Mouse (Mus musculus) liver, embryonic 16.5 days (tissue): Measurements from ENCODE around the gene Lrrn2. TPM values are rescaled to one million over a fixed set of nuclear protein-coding genes. Genes with fewer than 3 reads are reported as not detected.
"Not testable (repeated sequence)": the region's sequence is repeated elsewhere in the genome, so short reads cannot be mapped to it uniquely, and the experiment has no call there.

ENCODE experiments used
- ATAC-seq: fragments of 200-750 bp; cut with Nextera tagmentation; 2 replicates; pipeline ENCODE4 v1.8.0; 2017; ENCODE audit warnings: low read depth, mild to moderate bottlenecking, moderate number of reproducible peaks, moderate library complexity
- H3K27ac ChIP-seq: fragments of 300-500 bp; sonication (generic); 2 replicates; pipeline ENCODE4 v1.5.1; 2014; ENCODE audit warnings: mild to moderate bottlenecking, low read length
- H3K27me3 ChIP-seq: fragments of 300-500 bp; sonication (generic); 2 replicates; pipeline ENCODE4 v1.6.1; 2014; ENCODE audit warnings: low read depth, low read length, mixed read lengths; ENCODE audit not compliant: control insufficient read depth, insufficient read depth
- H3K36me3 ChIP-seq: fragments of 300-500 bp; sonication (generic); 2 replicates; pipeline ENCODE4 v1.6.1; 2014; ENCODE audit warnings: mild to moderate bottlenecking; ENCODE audit not compliant: control insufficient read depth, insufficient read depth
- H3K4me1 ChIP-seq: fragments of 300-500 bp; sonication (generic); 2 replicates; pipeline ENCODE4 v1.6.1; 2014; ENCODE audit warnings: low read depth, low read length, mixed read lengths; ENCODE audit not compliant: control insufficient read depth
- H3K4me2 ChIP-seq: fragments of 300-500 bp; sonication (generic); 2 replicates; pipeline ENCODE4 v1.6.1; 2014; ENCODE audit warnings: low read depth, low read length, mixed read lengths
- H3K4me3 ChIP-seq: fragments of 300-500 bp; sonication (generic); 2 replicates; pipeline ENCODE4 v1.5.1; 2014; ENCODE audit warnings: low read depth, mild to moderate bottlenecking, low read length
- H3K9ac ChIP-seq: fragments of 300-500 bp; sonication (generic); 2 replicates; pipeline ENCODE4 v1.6.1; 2014; ENCODE audit warnings: low read depth, low read length
- H3K9me3 ChIP-seq: fragments of 300-500 bp; sonication (generic); replicated peaks from 2 replicates; pipeline ENCODE4 v1.6.1; 2016; ENCODE audit warnings: low read length; ENCODE audit not compliant: control insufficient read depth
- WGBS: fragments of 180-500 bp; shearing (Covaris S2); extraction: QIAGEN DNeasy Blood & Tissue Kit; methylation state at CpG from one replicate; pipeline ENCODE4 v1.1.7; 2014; ENCODE audit not compliant: insufficient replicate concordance; 5-methylcytosine and 5-hydroxymethylcytosine counted together
- microRNA-seq: library from miRNA; unstranded; fragments of <30 nt; microRNA quantifications from one replicate; pipeline ENCODE4, GENCODE M21; 2016
- polyA plus RNA-seq: library from polyadenylated mRNA; unstranded; fragments of >200 nt; fragmentation: Nextera tagmentation; extraction: Ambion mirVana; gene quantifications from 2 replicates; pipeline ENCODE4 v1.2.1, GENCODE M21; 2015

The Lrrn2 gene
- polyA plus RNA-seq, 1 experiment from 2014 or later: 0.13 TPM

- Histone ChIP-seq H3K27me3 (no peaks in the 10 kb centered on the region), H3K9ac (no peak overlapping the region), H3K27ac (no peak overlapping the region), H3K36me3 (no peaks in the 10 kb centered on the region), H3K4me1 (no peaks in the 10 kb centered on the region), H3K4me2 (no peak overlapping the region), H3K9me3 (no peaks in the 10 kb centered on the region), H3K4me3 (no peak overlapping the region)
- no peak for ATAC-seq
- WGBS: 54% methylated on average over 4 of the region's 4 CpGs
Measured at GRCm38 (mm10) chr1:132964691-132965090, 84.6 kb downstream of the Lrrn2 start.

- H3K36me3 ChIP-seq: no peaks in the 10 kb centered on the region
- no peak overlapping the region for H3K27ac ChIP-seq
- H3K9ac ChIP-seq: no peak overlapping the region
- H3K9me3 ChIP-seq: no peaks in the 10 kb centered on the region
- H3K4me2 ChIP-seq: no peak overlapping the region
- WGBS: 22% methylated on average over 6 of the region's 6 CpGs
- no peaks in the 10 kb centered on the region for H3K27me3 ChIP-seq
- H3K4me3 ChIP-seq: no peak overlapping the region
- no peaks in the 10 kb centered on the region for H3K4me1 ChIP-seq
- ATAC-seq: no peak
Measured at GRCm38 (mm10) chr1:132968659-132969058, 88.6 kb downstream of the Lrrn2 start.

- ATAC-seq: no peak
- H3K4me3 ChIP-seq: no peak overlapping the region
- 43% methylated on average over 1 of the region's 1 CpGs for WGBS
Measured at GRCm38 (mm10) chr1:132977402-132977801, 97.3 kb downstream of the Lrrn2 start.

GRCm38 (mm10) chr1:132981232-132981631, 101.2 kb downstream of the Lrrn2 start:
- peaks cover 11% of the 10 kb centered on the region; the same call in 1 of the 2 replicates for H3K36me3 ChIP-seq

More at GRCm38 (mm10) chr1:132977402-132977801, 97.3 kb downstream of the Lrrn2 start:
- no peaks in the 10 kb centered on the region for H3K27me3 ChIP-seq
- H3K27ac ChIP-seq: no peak overlapping the region
- no peaks in the 10 kb centered on the region for H3K9me3 ChIP-seq
- no peaks in the 10 kb centered on the region for H3K4me1 ChIP-seq
- H3K4me2 ChIP-seq: no peak overlapping the region
- H3K9ac ChIP-seq: no peak overlapping the region
- H3K36me3 ChIP-seq: no peaks in the 10 kb centered on the region

GRCm38 (mm10) chr1:132982728-132983127, 102.7 kb downstream of the Lrrn2 start:
- ATAC-seq: no peak
- 52% methylated on average over 7 of the region's 7 CpGs for WGBS
- H3K4me2 ChIP-seq: no peak overlapping the region

More at GRCm38 (mm10) chr1:132981232-132981631, 101.2 kb downstream of the Lrrn2 start:
- H3K4me3 ChIP-seq: no peak overlapping the region
- no peak overlapping the region for H3K9ac ChIP-seq
- no peaks in the 10 kb centered on the region for H3K4me1 ChIP-seq
- WGBS: 73% methylated on average over 6 of the region's 6 CpGs
- no peak overlapping the region for H3K27ac ChIP-seq
- H3K4me2 ChIP-seq: no peak overlapping the region
- no peaks in the 10 kb centered on the region for H3K9me3 ChIP-seq
- no peaks in the 10 kb centered on the region for H3K27me3 ChIP-seq
- ATAC-seq: no peak

GRCm38 (mm10) chr1:132988556-132989459, 108.7 kb downstream of the Lrrn2 start:
- H3K4me3 ChIP-seq, H3K4me2 ChIP-seq, H3K9me3 ChIP-seq, H3K27ac ChIP-seq, H3K27me3 ChIP-seq, H3K9ac ChIP-seq, ATAC-seq, H3K4me1 ChIP-seq: not testable (repeated sequence)
- WGBS: 60% methylated on average over 12 of the region's 12 CpGs
- H3K36me3 ChIP-seq: peaks cover 36% of the 10 kb centered on the region

More at GRCm38 (mm10) chr1:132982728-132983127, 102.7 kb downstream of the Lrrn2 start:
- H3K27ac ChIP-seq: no peak overlapping the region
- H3K9me3 ChIP-seq: no peaks in the 10 kb centered on the region
- peaks cover 11% of the 10 kb centered on the region; the same call in 1 of the 2 replicates for H3K36me3 ChIP-seq
- no peaks in the 10 kb centered on the region for H3K27me3 ChIP-seq
- no peak overlapping the region for H3K4me3 ChIP-seq
- H3K9ac ChIP-seq: no peak overlapping the region
- no peaks in the 10 kb centered on the region for H3K4me1 ChIP-seq

Small RNAs within 50 kb of the gene (microRNA-seq; reads per million reads assigned to microRNA genes)
- gene Gm44300: not detected

Other genes starting within 250 kb of the Lrrn2 start
- gene Nfasc, start 138.5 kb upstream of the Lrrn2 start, polyA plus RNA-seq: 0.02 TPM in 1 of 2 replicates, not detected in the other
- 12.7 and 13.4 TPM in 2 replicates for gene Mdm4, start 150.3 kb downstream of the Lrrn2 start, polyA plus RNA-seq
- gene Pik3c2b, start 165.4 kb downstream of the Lrrn2 start, polyA plus RNA-seq: 0.85 and 1.2 TPM in 2 replicates